Mouse (Mus musculus): ENCODE measurements at regions not wholly inside any gene's neighbourhood (a gene's known extent, or its start where the extent isn't known, plus 50 kb on each side); places are given as distances from the start of the nearest gene placed in this dataset.

DNA sequence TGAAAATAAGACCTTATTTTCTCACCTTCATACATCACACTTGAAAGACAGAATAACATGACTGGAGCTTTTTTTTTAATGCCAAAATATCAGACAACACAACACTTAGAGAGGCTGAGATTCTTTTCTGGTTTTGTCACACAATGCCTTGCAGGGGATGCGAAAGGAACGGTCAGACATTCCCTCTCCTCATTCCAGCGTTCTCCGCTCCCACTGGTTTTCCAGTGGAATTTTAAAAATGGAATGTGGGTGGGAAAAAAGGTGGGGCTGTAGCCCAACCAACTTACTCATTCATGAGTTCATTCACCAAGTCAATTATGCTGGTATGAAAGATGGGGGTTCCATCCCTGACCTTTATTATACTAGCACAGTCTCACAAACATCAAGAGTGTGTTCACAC is 169.6 kb upstream of the Erbb4 start:
- Histone ChIP-seq H3K27ac (no peak overlapping the region), H3K36me3 (no peaks in the 10 kb centered on the region), H3K4me1 (no peaks in the 10 kb centered on the region), H3K27me3 (replicated peaks) (no peaks in the 10 kb centered on the region), H3K9ac (no peak overlapping the region), H3K4me3 (no peak overlapping the region), H3K4me2 (no peak overlapping the region), H3K9me3 (replicated peaks) (no peaks in the 10 kb centered on the region)
- ATAC-seq: no peak
- WGBS (ENCODE audit: insufficient replicate concordance): 77% methylated on average over 4 of the region's 4 CpGs

DNA sequence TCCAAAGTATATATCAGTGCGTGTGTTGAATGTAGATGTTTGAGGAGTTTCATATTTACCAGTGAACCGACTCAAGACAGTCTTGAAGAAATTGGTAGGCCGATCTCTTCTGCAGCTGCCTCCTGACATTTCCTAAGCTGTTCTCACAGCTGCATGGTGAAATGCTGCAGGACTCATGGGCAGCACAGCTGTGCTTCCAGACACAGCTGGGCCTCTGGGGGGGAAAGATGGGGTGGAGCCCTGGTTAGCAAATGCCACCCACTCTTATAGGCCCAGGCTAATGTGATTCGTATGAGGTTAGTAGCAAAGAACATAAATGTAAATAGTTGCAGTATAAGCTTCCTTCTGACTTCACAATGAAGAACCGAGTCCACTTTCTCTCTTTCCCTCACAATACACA is 139.8 kb upstream of the Erbb4 start:
- ATAC-seq: no peak
- H3K27ac ChIP-seq: no peak overlapping the region
- H3K9me3 ChIP-seq (replicated peaks): no peaks in the 10 kb centered on the region
- 73% methylated on average over 5 of the region's 5 CpGs for WGBS (ENCODE audit: insufficient replicate concordance)
- no peak overlapping the region for H3K4me2 ChIP-seq
- no peaks in the 10 kb centered on the region for H3K36me3 ChIP-seq
- H3K27me3 ChIP-seq (replicated peaks): no peaks in the 10 kb centered on the region
- H3K4me1 ChIP-seq: no peaks in the 10 kb centered on the region
- no peak overlapping the region for H3K9ac ChIP-seq
- no peak overlapping the region for H3K4me3 ChIP-seq

GRCm38 (mm10) chr1:69242289-69242909 is 134.5 kb upstream of the Erbb4 start:
- 0 out of 2 replicates have a peak overlapping the region, but pooled peaks have one; percentile 45 for H3K4me2 ChIP-seq
- H3K36me3 ChIP-seq: no peaks in the 10 kb centered on the region
- H3K27me3 ChIP-seq (replicated peaks): no peaks in the 10 kb centered on the region
- no peak overlapping the region for H3K27ac ChIP-seq
- peaks cover 4% of the 10 kb centered on the region; the same call in 1 of the 2 replicates for H3K4me1 ChIP-seq
- H3K9ac ChIP-seq: no peak overlapping the region
- no peak for ATAC-seq
- no peaks in the 10 kb centered on the region for H3K9me3 ChIP-seq (replicated peaks)
- no peak overlapping the region for H3K4me3 ChIP-seq
- 74% methylated on average over 3 of the region's 3 CpGs for WGBS (ENCODE audit: insufficient replicate concordance)

DNA sequence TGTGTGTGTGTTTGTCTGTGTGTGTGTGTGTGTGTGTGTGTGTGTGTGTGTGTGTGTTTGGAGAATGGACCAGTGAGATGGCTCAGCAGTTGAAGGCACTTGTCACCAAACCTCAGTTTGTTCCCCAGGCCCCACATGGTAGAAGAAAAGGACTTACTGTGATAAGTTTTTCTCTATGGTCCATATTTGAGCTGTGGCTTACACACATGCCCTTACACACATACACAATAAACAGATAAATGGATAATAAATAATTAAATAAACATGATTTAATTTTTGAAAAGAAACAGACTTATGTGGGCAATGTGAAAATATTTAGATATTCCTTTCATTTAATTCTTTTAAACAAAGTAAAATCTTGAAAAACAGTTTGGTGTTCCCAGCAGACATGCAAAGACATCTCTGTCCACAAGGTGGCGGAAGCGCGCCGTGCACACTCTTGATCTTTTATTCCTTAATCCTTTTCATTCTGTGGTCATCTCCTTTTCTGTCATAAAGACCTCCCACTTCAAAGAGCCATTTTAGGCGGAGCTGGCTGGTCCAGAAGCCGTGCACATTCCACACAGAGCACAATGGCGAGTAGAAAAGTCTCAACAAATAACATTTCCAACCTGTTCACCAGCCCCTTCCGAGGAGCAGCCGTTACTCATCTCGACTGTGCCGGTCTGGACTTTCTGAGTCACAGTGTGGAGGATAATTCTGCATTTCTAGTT is 133.8 kb upstream of the Erbb4 start:
- Histone ChIP-seq H3K4me3 (peak overlapping the region; percentile 11; the same call in 1 of the 2 replicates), H3K27me3 (replicated peaks) (no peaks in the 10 kb centered on the region), H3K27ac (no peak overlapping the region), H3K36me3 (no peaks in the 10 kb centered on the region), H3K9ac (no peak overlapping the region), H3K9me3 (replicated peaks) (no peaks in the 10 kb centered on the region), H3K4me2 (peak overlapping the region; percentile 45; the same call in 1 of the 2 replicates), H3K4me1 (peaks cover 4% of the 10 kb centered on the region; the same call in 1 of the 2 replicates)
- 17% methylated on average over 11 of the region's 11 CpGs for WGBS (ENCODE audit: insufficient replicate concordance)
- ATAC-seq: no peak

DNA sequence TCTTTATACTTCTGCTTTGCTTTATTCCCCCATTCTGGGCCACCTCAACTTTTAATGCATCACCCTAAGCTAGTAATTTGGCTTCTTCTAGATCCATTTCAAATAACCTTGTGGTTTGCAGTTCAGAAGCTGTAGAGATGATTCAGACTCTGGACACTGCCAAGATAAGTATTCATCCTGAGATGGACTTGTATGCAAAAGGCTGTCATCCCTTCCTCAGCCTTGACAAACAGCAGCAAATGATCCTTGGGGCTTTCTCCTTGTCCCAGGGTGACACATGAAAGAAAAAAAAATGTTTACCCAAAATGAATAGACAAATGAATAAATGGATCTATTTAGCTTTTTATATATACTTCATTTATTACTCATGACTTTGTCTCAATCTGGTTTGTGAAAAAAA is 120.0 kb upstream of the Erbb4 start:
- H3K36me3 ChIP-seq: no peaks in the 10 kb centered on the region
- no peaks in the 10 kb centered on the region for H3K27me3 ChIP-seq (replicated peaks)
- no peak overlapping the region for H3K27ac ChIP-seq
- H3K4me2 ChIP-seq: no peak overlapping the region
- no peaks in the 10 kb centered on the region for H3K4me1 ChIP-seq
- no peak for ATAC-seq
- H3K4me3 ChIP-seq: no peak overlapping the region
- no peak overlapping the region for H3K9ac ChIP-seq
- no peaks in the 10 kb centered on the region for H3K9me3 ChIP-seq (replicated peaks)

- Histone ChIP-seq H3K36me3 (no peaks in the 10 kb centered on the region), H3K4me2 (no peak overlapping the region), H3K9ac (no peak overlapping the region), H3K4me3 (no peak overlapping the region), H3K27me3 (replicated peaks) (no peaks in the 10 kb centered on the region), H3K27ac (no peak overlapping the region), H3K9me3 (replicated peaks) (no peaks in the 10 kb centered on the region), H3K4me1 (no peaks in the 10 kb centered on the region)
- no peak for ATAC-seq
- 68% methylated on average over 1 of the region's 1 CpGs for WGBS (ENCODE audit: insufficient replicate concordance)
Observed at GRCm38 (mm10) chr1:69212896-69213500, 105.1 kb upstream of the Erbb4 start.

DNA sequence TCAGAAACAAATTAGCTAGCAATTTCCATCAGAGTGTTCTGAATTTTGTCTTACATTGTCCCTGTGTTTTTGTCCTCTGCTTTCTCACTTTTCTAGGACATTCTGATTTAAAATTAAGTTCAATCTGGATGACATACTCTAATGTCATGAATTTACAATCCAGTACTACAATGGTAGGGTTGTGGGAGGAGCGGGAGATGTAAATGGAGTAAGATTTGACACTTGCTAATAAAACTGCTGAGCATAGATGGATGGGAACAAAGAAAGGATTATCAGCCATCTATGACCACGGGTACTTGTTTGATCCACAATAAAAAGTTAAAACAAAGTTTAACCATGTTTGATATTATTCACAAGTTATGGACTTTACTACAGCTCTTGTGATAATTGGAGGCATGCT is 94.9 kb upstream of the Erbb4 start:
- H3K9me3 ChIP-seq (replicated peaks): no peaks in the 10 kb centered on the region
- H3K36me3 ChIP-seq: no peaks in the 10 kb centered on the region
- no peak overlapping the region for H3K4me2 ChIP-seq
- no peaks in the 10 kb centered on the region for H3K27me3 ChIP-seq (replicated peaks)
- H3K27ac ChIP-seq: no peak overlapping the region
- no peak overlapping the region for H3K4me3 ChIP-seq
- no peak for ATAC-seq
- H3K4me1 ChIP-seq: no peaks in the 10 kb centered on the region
- WGBS (ENCODE audit: insufficient replicate concordance): 63% methylated on average over 2 of the region's 2 CpGs
- no peak overlapping the region for H3K9ac ChIP-seq

GRCm38 (mm10) chr1:69165202-69165601 is 57.3 kb upstream of the Erbb4 start:
- 36% methylated on average over 5 of the region's 5 CpGs for WGBS (ENCODE audit: insufficient replicate concordance)
- Histone ChIP-seq H3K27ac (no peak overlapping the region), H3K27me3 (replicated peaks) (no peaks in the 10 kb centered on the region), H3K4me3 (no peak overlapping the region), H3K36me3 (no peaks in the 10 kb centered on the region), H3K9ac (no peak overlapping the region), H3K4me1 (no peaks in the 10 kb centered on the region), H3K9me3 (replicated peaks) (no peaks in the 10 kb centered on the region), H3K4me2 (no peak overlapping the region)
- no peak for ATAC-seq

All from liver, embryonic 12.5 days (tissue).